Mouse (Mus musculus) embryonic fibroblast, embryonic 13.5 days (primary cell): ENCODE data around the gene Prss23. TPM values are rescaled to one million over a fixed set of nuclear protein-coding genes. Genes with fewer than 3 reads are reported as not detected.
A peak's percentile ranks its signal among the peaks of the same experiment; 100 is the strongest.

Source experiments
- H3K27ac ChIP-seq: 2 replicates; pipeline ENCODE4 v1.5.1; 2012; ENCODE audit warnings: low read length, control low read depth, inconsistent platforms; ENCODE audit not compliant: insufficient read depth
- H3K4me1 ChIP-seq: 2 replicates; pipeline ENCODE4 v1.6.1; 2011; ENCODE audit warnings: low read length; ENCODE audit not compliant: control insufficient read depth, insufficient read depth
- H3K4me3 ChIP-seq: 2 replicates; pipeline ENCODE4 v1.5.1; 2011; ENCODE audit warnings: mild to moderate bottlenecking, control low read depth, low read length; ENCODE audit not compliant: insufficient read depth
- CTCF ChIP-seq: IDR thresholded peaks from 2 replicates; pipeline ENCODE4 v1.5.1; 2011; ENCODE audit warnings: mild to moderate bottlenecking, control low read depth, low read length, moderate library complexity, borderline replicate concordance; ENCODE audit not compliant: insufficient read depth
- POLR2A ChIP-seq: IDR thresholded peaks from 2 replicates; pipeline ENCODE4 v1.6.1; 2011; ENCODE audit warnings: low read depth, mild to moderate bottlenecking, control low read depth, low read length, moderate library complexity
- polyA plus RNA-seq: library from polyadenylated mRNA; stranded (reverse); fragments of >200 nt; gene quantifications from 2 replicates; pipeline ENCODE4 v1.2.4, GENCODE M21; 2011; ENCODE audit warnings: low read depth; ENCODE audit not compliant: missing spikeins, insufficient read length

Gene Prss23
- polyA plus RNA-seq, 1 experiment, result 494 TPM

DNA sequence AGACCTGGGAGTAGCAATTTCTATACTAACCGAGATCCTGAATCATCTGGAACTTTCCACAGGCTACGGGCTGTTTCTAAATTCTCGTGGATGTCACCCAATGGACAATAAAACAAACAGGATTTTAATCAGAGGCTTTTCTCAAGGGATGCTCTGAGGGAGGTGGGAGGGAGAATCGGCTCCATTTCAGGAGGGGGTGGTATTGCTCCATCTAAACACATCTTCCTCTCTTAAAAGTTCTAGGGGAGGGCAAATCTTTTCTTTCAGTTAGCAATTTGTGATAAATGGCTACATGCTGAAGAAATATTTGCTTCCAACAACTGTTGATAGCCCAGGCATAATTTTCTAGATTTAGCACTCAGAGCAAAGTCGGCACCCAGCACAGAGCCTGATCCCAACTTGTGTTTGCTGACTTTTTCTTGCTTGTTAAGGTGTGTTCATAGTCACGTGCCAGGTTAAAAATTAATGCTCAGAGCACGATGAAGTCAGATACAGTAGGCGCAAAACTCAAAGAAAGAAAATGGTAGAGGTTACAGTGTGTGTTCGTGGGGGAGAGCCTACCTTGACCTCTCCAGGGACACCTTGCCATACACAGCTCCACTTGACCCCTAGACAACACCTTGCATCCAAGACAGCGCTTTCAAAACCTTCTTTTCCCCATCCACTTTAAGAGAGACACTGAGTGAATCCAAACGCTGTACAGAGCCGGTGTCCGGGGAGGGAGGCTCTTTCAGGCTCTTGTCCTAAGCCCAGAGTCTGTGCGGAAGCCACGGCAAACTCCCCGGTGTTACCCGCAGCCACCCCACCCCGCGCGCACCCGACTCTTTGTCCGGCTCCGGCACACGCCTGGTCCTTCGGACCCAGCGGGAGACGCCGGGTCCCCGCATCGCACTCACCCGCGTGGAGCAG lies 10.2 kb downstream of the Prss23 start:
- H3K27ac ChIP-seq, result peak overlapping the region; percentile 73

DNA sequence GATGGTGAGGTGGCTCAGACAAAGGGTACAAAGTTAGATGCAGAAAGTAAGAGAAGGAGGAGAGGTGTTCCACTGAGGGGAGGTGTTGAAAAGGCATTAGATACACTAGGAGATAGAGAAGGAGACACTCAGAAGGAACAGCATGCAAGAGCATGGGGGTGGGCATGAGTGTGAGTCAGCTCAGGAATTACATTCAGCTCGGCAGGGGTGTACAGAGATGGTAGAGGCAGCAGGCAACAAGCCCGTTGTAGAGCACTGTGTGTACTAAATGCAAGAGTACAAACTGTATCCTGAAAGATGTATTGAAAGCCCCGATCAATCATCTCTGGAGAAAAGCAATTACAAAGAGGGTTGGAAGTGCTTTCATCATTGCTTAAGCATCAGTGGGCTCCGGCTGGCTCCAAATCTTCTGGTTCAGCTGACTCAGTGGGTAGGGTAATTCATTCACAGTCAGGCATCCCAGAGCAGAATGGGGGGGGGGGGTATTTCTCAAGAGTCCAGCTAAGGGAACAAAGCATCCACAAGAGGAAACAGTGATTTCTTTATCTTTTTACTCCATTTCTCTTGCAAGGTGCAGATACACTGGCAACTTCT lies 15.0 kb downstream of the Prss23 start:
- H3K4me1 ChIP-seq, result peaks cover 9% of the 10 kb centered on the region
- H3K27ac ChIP-seq, result peak overlapping the region; percentile 75; the same call in 1 of the 2 replicates
- H3K4me3 ChIP-seq, result peak overlapping the region; percentile 6; the same call in 1 of the 2 replicates
- no peak for TF ChIP-seq CTCF
- no peak for TF ChIP-seq POLR2A

More for the DNA sequence above, 10.2 kb downstream of the Prss23 start:
- H3K4me3 ChIP-seq, result peak overlapping the region; percentile 79
- TF ChIP-seq CTCF (no peak), POLR2A (no peak; the same call in 1 of the 2 replicates)
- peaks cover 7% of the 10 kb centered on the region for H3K4me1 ChIP-seq

DNA sequence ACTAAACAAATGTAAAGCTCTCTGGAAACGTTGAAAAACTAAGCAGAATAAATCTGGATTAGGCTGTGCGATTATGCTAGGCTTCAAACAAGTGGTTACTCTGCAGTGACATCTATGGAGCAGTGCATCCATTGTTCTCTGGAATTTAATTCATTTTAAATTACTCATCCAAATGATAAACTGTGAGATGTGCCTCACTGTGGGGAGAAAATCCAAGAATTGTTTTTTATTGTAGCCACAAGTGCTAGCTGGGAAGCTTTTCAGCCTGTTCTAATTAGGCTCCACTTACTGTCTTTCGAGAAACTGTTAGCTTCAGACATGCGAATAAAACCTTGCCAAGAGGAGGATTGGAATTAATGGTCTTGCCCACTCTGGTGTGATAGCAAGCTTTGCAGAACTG lies 18.3 kb downstream of the Prss23 start:
- H3K27ac ChIP-seq, result no peak overlapping the region
- no peak overlapping the region for H3K4me3 ChIP-seq
- peaks cover 9% of the 10 kb centered on the region for H3K4me1 ChIP-seq
- TF ChIP-seq POLR2A, result no peak
- no peak for TF ChIP-seq CTCF

DNA sequence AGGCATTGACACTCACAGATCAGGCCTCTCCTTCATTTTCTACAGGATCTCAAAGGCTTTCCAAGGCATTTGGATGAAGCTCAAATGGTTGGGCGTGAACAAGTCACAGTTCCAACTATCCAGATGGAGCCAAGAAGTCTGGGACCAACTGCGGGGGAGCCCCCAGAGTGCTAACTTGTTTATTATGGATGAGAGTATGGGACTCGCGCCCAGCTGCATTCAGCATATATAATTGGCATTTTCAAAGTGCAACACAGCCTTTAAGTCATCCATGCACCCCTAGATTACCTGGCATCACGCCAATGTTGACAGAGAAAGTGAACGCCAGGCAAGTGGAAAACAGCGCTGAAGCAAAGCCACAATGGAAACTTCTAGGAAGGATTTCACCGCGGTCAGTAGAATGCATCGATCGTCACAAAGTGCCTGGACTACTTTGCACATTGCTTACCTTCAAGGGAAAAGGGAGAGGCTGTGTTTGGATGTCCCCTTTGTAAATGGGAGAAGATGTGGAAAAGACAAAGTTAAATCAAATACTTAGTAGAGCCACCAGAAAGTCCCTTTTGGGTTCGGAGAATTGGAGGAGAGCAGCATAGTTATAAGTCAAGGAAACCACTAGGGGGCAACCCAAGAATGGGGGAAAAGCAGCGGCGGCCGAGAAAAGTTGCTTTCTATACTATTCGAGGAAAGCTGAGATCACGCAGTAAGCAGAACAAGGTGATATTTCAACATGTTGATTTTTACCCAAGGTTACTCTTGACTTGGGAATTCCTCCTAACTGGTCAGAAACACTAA lies 27.3 kb downstream of the Prss23 start:
- H3K27ac ChIP-seq, result peak overlapping the region; percentile 66; the same call in 1 of the 2 replicates
- no peak overlapping the region for H3K4me3 ChIP-seq
- TF ChIP-seq CTCF (no peak), POLR2A (no peak)
- peaks cover 7% of the 10 kb centered on the region; the same call in 1 of the 2 replicates for H3K4me1 ChIP-seq

DNA sequence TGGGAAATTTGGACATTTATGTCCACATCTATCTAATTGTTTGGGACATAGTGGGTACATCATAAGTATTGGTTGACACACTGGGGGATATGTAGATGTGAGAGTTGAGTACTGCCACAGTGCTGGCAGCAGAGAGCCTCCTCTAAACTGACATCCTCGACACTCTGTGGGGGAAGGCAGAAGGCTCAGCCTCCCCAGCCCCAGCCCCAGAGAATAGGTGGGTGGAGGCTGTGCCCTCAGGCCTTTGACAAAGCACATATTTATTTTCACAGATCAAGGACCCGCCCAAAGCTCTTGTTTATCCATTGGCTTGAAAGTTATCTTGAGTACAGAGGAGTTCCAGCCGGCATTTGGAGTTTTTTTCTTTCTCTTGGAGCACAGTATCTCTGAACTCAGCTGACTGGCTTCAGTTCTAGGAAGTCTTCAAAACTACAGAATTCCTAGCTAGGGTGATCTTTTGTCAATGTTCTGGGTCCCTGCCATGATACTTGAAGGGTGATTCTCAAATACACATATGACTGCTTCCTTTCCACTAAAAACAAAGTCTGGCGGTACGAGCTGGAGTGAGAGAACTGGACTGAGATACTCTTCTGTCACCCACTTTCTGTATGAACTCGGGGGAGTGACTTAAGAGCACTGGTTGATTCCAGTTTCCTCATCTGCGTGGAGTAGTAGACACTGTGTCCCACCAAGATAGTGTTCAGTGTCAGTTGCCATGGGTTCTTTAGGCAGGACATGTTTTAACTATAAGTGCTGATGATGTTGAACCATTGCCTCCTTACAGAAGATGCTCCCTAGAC lies 43.0 kb downstream of the Prss23 start:
- TF ChIP-seq CTCF (no peak), POLR2A (no peak)
- H3K4me3 ChIP-seq, result no peak overlapping the region
- 0 out of 2 replicates have a peak, but pooled peaks cover 2% of the 10 kb centered on the region for H3K4me1 ChIP-seq
- H3K27ac ChIP-seq, result no peak overlapping the region

DNA sequence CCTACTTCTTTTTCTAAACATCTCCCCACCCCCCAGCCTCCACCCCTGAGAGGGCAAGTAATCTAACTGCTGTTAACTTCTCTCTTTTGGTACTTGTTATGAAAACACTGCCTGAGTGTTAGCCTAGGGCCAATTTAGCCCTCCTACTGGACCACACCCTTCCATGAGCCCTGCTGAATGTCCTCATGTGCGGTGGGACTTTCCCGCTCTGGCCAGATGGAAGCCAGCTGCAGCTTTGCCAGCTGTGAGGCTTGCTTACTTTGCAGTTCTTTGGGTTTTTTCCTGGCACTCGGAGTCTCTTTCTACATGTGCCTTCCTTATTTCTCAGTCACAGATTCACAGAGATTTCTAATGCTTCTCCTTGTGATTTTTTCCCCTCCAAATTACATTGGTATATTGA lies 45.3 kb downstream of the Prss23 start:
- H3K4me1 ChIP-seq, result 0 out of 2 replicates have a peak, but pooled peaks cover 4% of the 10 kb centered on the region
- no peak overlapping the region for H3K4me3 ChIP-seq
- H3K27ac ChIP-seq, result no peak overlapping the region
- no peak for TF ChIP-seq CTCF
- no peak for TF ChIP-seq POLR2A

DNA sequence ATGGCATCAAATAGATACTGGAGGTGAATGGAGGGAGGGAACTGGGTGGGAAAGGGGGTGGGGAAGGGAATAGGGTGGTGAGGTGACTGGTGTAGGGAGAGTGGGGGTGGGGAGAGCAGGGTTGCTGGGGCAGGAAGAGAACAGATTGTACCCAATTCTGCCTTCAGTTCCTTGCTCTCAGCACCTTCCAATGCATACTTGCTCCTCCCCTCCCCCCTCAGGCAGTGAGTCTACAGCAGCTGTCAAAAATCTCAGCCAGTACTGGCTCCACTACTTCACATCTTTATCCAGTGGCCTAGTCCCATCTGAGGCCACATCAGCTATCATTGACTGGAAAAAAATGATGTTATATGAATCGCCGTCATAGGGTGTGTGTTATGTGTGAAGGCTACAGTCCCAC lies 48.5 kb downstream of the Prss23 start:
- H3K4me3 ChIP-seq, result no peak overlapping the region
- H3K27ac ChIP-seq, result no peak overlapping the region
- H3K4me1 ChIP-seq, result 0 out of 2 replicates have a peak, but pooled peaks cover 4% of the 10 kb centered on the region
- TF ChIP-seq CTCF (no peak), POLR2A (no peak)

DNA sequence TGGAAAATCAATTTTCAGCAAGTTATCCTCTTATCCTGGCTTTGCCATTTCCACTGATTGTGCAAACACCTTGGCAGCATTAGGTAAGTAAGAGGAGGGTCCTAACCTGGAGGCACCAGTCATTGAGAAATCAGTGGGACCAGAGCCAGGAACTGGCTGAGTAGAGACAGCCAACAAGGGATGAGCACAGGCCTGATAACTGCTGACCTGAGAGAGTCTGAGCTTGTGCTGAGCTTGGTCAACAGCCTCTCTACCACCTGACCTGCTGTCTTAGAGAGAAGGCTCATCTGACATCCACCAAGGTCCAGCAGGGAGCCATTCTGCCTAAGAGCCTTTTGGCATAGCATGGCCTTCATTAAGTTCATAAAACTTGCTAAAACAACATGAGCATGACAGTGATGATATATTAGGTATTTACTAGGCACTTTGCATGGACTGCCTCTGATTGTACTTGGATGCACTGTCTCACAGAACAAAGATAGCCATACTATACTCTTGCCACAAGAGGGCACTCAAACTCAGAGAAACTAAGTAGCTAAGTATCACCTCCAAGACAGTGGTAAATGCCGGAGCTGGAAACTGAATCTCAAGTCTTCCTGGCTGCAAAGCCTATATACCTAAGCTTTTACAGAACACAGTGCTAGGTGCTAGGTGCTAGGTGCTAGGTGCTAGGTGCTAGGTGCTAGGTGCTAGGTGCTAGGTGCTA lies 49.5 kb downstream of the Prss23 start:
- Histone ChIP-seq H3K4me1 (0 out of 2 replicates have a peak, but pooled peaks cover 4% of the 10 kb centered on the region), H3K27ac (no peak overlapping the region), H3K4me3 (no peak overlapping the region)
- no peak for TF ChIP-seq POLR2A
- no peak for TF ChIP-seq CTCF

DNA sequence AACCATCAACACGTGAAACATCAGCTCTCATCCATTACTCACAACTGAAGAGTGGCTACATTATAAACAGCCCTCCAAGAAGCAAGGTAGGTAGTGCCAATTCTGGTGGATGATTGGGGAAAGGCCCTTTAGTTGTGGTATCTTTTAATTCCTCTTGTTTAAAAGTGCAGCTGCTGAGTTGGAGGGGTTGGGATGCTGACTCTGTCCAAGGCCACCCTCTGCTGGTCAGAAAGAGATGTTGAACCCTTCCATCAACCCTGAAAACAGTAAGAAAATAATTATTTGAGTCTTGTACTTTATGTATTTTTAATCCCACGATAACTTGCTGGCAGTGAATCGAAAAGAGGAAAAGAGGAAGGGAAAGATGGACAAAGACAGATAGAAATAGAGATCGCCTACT lies 53.5 kb downstream of the Prss23 start:
- H3K4me1 ChIP-seq, result no peaks in the 10 kb centered on the region
- TF ChIP-seq CTCF (peak; percentile 50; the same call in 1 of the 2 replicates), POLR2A (no peak)
- H3K4me3 ChIP-seq, result no peak overlapping the region
- H3K27ac ChIP-seq, result no peak overlapping the region
